Mouse (Mus musculus): ENCODE measurements around the gene Emilin1. TPM values are rescaled to one million over a fixed set of nuclear protein-coding genes. Genes with fewer than 3 reads are reported as not detected.

Emilin1 gene
- total and polyA plus RNA-seq, 2 experiments from 2014 or later, result 9.0 to 11.8 TPM

GRCm38 (mm10) chr5:30909300-30909659 lies 3.9 kb upstream of the Emilin1 start:
- Histone ChIP-seq H3K4me2 (ENCODE audit: low read depth, low read length, poor library complexity, severe bottlenecking) (no peak overlapping the region), H3K27ac (ENCODE audit: low read depth, low read length) (no peak overlapping the region), H3K4me1 (ENCODE audit: insufficient read depth, low read length) (peaks cover 8% of the 10 kb centered on the region; the same call in 1 of the 2 replicates), H3K4me3 (ENCODE audit: low read depth, low read length) (no peak overlapping the region), H3K9ac (replicated peaks; ENCODE audit: low read length, poor library complexity, severe bottlenecking) (no peak overlapping the region), H3K36me3 (ENCODE audit: insufficient read depth, low read length) (peaks cover 19% of the 10 kb centered on the region), H3K27me3 (ENCODE audit: insufficient read depth, low read length) (no peaks in the 10 kb centered on the region), H3K9me3 (ENCODE audit: low read length) (no peaks in the 10 kb centered on the region)
- WGBS, result 62% methylated on average over 7 of the region's 7 CpGs
- ATAC-seq (ENCODE audit: low FRiP score), result no peak
- no peak for TF ChIP-seq CTCF (IDR thresholded peaks at IDR 0.05)
- DNase-seq (ENCODE audit: low spot score), result no peak

- H3K36me3 ChIP-seq (ENCODE audit: insufficient read depth, low read length), result peaks cover 13% of the 10 kb centered on the region
- no peak overlapping the region for H3K4me2 ChIP-seq (ENCODE audit: low read depth, low read length, poor library complexity, severe bottlenecking)
- H3K4me1 ChIP-seq (ENCODE audit: insufficient read depth, low read length), result peaks cover 8% of the 10 kb centered on the region; the same call in 1 of the 2 replicates
- H3K27ac ChIP-seq (ENCODE audit: low read depth, low read length), result no peak overlapping the region
- TF ChIP-seq CTCF (IDR thresholded peaks at IDR 0.05), result no peak
- H3K27me3 ChIP-seq (ENCODE audit: insufficient read depth, low read length), result no peaks in the 10 kb centered on the region
- no peak for ATAC-seq (ENCODE audit: low FRiP score)
- H3K9me3 ChIP-seq (ENCODE audit: low read length), result no peaks in the 10 kb centered on the region
- H3K9ac ChIP-seq (replicated peaks; ENCODE audit: low read length, poor library complexity, severe bottlenecking), result no peak overlapping the region
- no peak overlapping the region for H3K4me3 ChIP-seq (ENCODE audit: low read depth, low read length)
- 81% methylated on average over 7 of the region's 7 CpGs for WGBS
- DNase-seq (ENCODE audit: low spot score), result no peak
Observed at GRCm38 (mm10) chr5:30909863-30910262, 3.3 kb upstream of the Emilin1 start.

DNA sequence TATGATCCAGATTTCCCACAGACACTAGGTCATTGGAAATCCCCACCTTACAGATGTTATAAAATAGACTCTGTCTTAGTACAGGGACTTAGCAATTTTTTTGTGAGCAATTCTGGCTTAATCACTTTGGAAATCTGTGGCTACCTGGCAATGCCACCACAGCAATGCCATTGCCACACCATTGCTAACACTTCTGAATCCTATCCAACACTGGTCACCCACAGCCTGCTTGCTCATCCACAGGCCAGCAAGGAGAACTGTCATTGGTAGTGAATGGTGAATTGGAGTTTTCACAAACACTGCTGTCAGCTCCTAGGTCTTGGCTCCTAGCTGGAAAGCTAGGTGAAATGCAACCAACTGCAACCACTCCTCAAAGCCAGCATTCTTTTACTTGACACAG lies 2.7 kb upstream of the Emilin1 start:
- Histone ChIP-seq H3K9me3 (ENCODE audit: low read length) (no peaks in the 10 kb centered on the region), H3K4me2 (ENCODE audit: low read depth, low read length, poor library complexity, severe bottlenecking) (no peak overlapping the region), H3K27ac (ENCODE audit: low read depth, low read length) (no peak overlapping the region), H3K4me1 (ENCODE audit: insufficient read depth, low read length) (peaks cover 9% of the 10 kb centered on the region), H3K36me3 (ENCODE audit: insufficient read depth, low read length) (peaks cover 7% of the 10 kb centered on the region), H3K9ac (replicated peaks; ENCODE audit: low read length, poor library complexity, severe bottlenecking) (no peak overlapping the region), H3K27me3 (ENCODE audit: insufficient read depth, low read length) (no peaks in the 10 kb centered on the region), H3K4me3 (ENCODE audit: low read depth, low read length) (no peak overlapping the region)
- TF ChIP-seq CTCF (IDR thresholded peaks at IDR 0.05), result no peak
- no peak for ATAC-seq (ENCODE audit: low FRiP score)
- DNase-seq (ENCODE audit: low spot score), result no peak

GRCm38 (mm10) chr5:30912156-30912555 lies 1.0 kb upstream of the Emilin1 start:
- H3K9me3 ChIP-seq (ENCODE audit: low read length), result no peaks in the 10 kb centered on the region
- 52% methylated on average over 5 of the region's 5 CpGs for WGBS
- H3K36me3 ChIP-seq (ENCODE audit: insufficient read depth, low read length), result no peaks in the 10 kb centered on the region
- no peak overlapping the region for H3K27ac ChIP-seq (ENCODE audit: low read depth, low read length)
- DNase-seq (ENCODE audit: low spot score), result no peak
- no peak overlapping the region for H3K4me3 ChIP-seq (ENCODE audit: low read depth, low read length)
- no peaks in the 10 kb centered on the region for H3K27me3 ChIP-seq (ENCODE audit: insufficient read depth, low read length)
- H3K4me2 ChIP-seq (ENCODE audit: low read depth, low read length, poor library complexity, severe bottlenecking), result no peak overlapping the region
- H3K9ac ChIP-seq (replicated peaks; ENCODE audit: low read length, poor library complexity, severe bottlenecking), result no peak overlapping the region
- TF ChIP-seq CTCF (IDR thresholded peaks at IDR 0.05), result no peak
- H3K4me1 ChIP-seq (ENCODE audit: insufficient read depth, low read length), result peaks cover 8% of the 10 kb centered on the region
- ATAC-seq (ENCODE audit: low FRiP score), result no peak

DNA sequence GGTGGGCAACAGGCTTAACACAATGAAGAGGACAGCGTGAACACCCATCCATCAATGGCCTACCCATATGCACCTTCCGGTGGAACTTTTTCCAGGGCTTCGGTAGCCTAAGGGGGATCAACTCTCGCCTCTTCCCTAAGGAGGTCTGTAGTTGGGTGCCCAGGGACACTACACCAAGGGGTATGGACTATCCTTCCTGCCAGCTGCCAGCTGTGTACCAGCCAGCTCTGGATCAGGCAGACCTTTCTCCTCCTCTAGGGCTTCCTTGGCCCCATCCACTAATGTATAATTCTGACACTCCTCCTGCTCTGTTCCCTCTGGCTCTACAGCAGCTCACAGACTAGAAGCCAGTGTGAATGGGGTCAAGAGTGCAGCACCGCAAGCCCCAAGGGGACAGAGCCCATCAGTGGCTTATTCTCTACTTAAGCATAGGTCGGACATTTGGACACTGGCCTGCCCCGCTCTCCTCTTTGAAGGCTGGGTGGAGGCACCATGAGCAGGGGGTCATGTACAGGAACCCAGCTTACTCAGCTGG lies 966 bp downstream of the Emilin1 start:
- H3K4me2 ChIP-seq (ENCODE audit: low read depth, low read length, poor library complexity, severe bottlenecking), result peak overlapping the region; percentile 18; the same call in 1 of the 2 replicates
- ATAC-seq (ENCODE audit: low FRiP score), result no peak
- no peaks in the 10 kb centered on the region for H3K36me3 ChIP-seq (ENCODE audit: insufficient read depth, low read length)
- 80% methylated on average over 7 of the region's 7 CpGs for WGBS
- no peak overlapping the region for H3K27ac ChIP-seq (ENCODE audit: low read depth, low read length)
- no peaks in the 10 kb centered on the region for H3K27me3 ChIP-seq (ENCODE audit: insufficient read depth, low read length)
- no peak overlapping the region for H3K9ac ChIP-seq (replicated peaks; ENCODE audit: low read length, poor library complexity, severe bottlenecking)
- peaks cover 3% of the 10 kb centered on the region; the same call in 1 of the 2 replicates for H3K4me1 ChIP-seq (ENCODE audit: insufficient read depth, low read length)
- no peak for TF ChIP-seq CTCF (IDR thresholded peaks at IDR 0.05)
- H3K9me3 ChIP-seq (ENCODE audit: low read length), result no peaks in the 10 kb centered on the region
- H3K4me3 ChIP-seq (ENCODE audit: low read depth, low read length), result no peak overlapping the region; the same call in 1 of the 2 replicates
- DNase-seq (ENCODE audit: low spot score), result no peak

- Histone ChIP-seq H3K4me2 (ENCODE audit: low read depth, low read length, poor library complexity, severe bottlenecking) (no peak overlapping the region), H3K27ac (ENCODE audit: low read depth, low read length) (0 out of 2 replicates have a peak overlapping the region, but pooled peaks have one; percentile 12), H3K9ac (replicated peaks; ENCODE audit: low read length, poor library complexity, severe bottlenecking) (no peak overlapping the region), H3K9me3 (ENCODE audit: low read length) (no peaks in the 10 kb centered on the region), H3K27me3 (ENCODE audit: insufficient read depth, low read length) (no peaks in the 10 kb centered on the region), H3K4me1 (ENCODE audit: insufficient read depth, low read length) (peaks cover 3% of the 10 kb centered on the region; the same call in 1 of the 2 replicates), H3K4me3 (ENCODE audit: low read depth, low read length) (no peak overlapping the region), H3K36me3 (ENCODE audit: insufficient read depth, low read length) (no peaks in the 10 kb centered on the region)
- DNase-seq (ENCODE audit: low spot score) (no peak), ATAC-seq (ENCODE audit: low FRiP score) (no peak)
- no peak for TF ChIP-seq CTCF (IDR thresholded peaks at IDR 0.05)
- WGBS, result 83% methylated on average over 6 of the region's 6 CpGs
Observed at GRCm38 (mm10) chr5:30914849-30915248, 1.6 kb downstream of the Emilin1 start.
